Mouse (Mus musculus) thymus, postnatal 36 days (tissue): ENCODE data around the gene Gm5890.
"Not testable (repeated sequence)": the region's sequence is repeated elsewhere in the genome, so short reads cannot be mapped to it uniquely, and the experiment has no call there.

Experiments used
- DNase-seq, 2 experiments: peaks; one replicate each; pipeline ENCODE4 v3.0.0; 2022; ENCODE audit warnings: mixed read lengths in 2 of 2

The Gm5890 gene

DNA sequence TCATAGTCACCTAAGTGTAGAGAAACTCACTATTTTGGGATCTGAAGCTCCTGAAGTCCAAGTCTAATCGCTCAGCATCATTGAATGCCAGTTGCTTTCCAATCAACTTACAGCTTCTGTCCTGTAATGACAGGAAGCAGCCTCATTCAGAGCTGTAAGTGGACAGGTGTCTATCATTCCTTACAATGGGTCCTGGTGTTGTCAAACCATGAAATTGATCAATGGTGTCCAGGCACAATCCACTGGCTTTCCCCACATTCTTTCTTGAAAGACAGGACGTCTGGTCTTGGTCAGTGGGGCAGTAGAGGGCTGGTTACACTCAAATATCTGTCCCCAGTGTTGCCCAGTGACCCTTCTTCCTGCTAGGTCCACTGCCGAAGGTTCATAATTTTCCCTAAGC lies at the start of gene Gm5890:
Gene Gm5890 (minus strand): TSS at position 101 of the 400 bp plus-strand sequence.
- DNase-seq: not testable (repeated sequence)

DNA sequence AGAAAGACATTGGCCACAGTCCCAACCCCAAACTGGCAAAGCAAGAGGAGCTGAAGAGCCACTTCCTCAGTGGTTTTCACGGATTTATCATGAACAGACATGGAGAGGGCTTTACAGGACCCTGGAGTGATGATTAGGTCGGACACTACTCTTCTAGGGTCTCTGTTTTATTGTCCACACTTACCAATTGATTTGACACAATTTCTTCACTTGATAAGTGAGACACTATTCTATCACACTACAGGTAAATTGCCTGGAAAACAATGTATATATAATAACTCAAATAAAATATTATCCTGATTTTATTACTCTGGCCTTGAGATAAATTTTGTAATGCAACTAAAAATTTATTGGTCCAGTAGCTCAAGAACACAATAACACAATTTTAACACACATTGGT lies 28.9 kb downstream of the Gm5890 start, which contains the start of gene Gm4498:
Gene Gm4498 (minus strand): TSS at position 101 of the 400 bp plus-strand sequence.
- DNase-seq: not testable (repeated sequence)
